10 mouse cellular contexts compared by ENCODE assay signal in the genomic region with DNA sequence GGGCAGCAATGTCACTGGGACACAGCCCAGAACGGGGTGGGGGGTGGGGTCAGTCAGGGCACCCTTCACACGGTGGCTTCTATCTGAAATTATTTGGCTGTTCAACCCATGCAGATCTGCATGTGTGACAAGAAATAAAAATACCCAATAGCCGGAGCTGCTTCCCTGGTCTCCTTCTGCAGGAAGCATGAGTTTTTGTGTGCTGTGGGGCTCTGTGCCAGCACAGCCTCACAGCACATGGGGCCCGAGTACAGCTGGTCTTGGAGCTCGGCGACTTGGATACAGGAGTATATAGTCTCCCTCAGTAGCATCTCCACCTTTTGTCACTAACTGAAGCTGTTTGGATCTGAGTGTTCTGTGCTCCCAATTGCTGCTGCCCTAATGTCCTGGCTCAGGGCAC.
A peak's percentile ranks its signal among the peaks of the same experiment; 100 is the strongest.
DNase-seq lines count a peak whose midpoint lies in the region; ATAC-seq and TF ChIP-seq lines count a peak whose summit lies in the region.
"Had no signal": no experiment of that assay in that cellular context is flagged by ENCODE, and none has a peak within 500 bp of the region (broad histone marks: within the 10 kb centered on the region; RNA-seq: fewer than 3 reads in every experiment).

No protein-coding gene starts in this region.

- H3K4me3 ChIP-seq in lung, embryonic 14.5 days (ENCODE audit: low read depth, low read length) = no peak overlapping the region
- no peak overlapping the region for H3K4me3 ChIP-seq in cortical plate, adult 2 months (ENCODE audit: insufficient read depth, low read length)
- H3K4me3 ChIP-seq in intestine, embryonic 16.5 days (ENCODE audit: low read length) = no peak overlapping the region
- H3K4me3 ChIP-seq in neural tube, embryonic 15.5 days (replicated peaks) = no peak overlapping the region
- H3K4me3 ChIP-seq: limb, embryonic 15.5 days had no signal

- H3K27me3 ChIP-seq in lung, embryonic 14.5 days (ENCODE audit: insufficient read depth, low read length) = no peaks in the 10 kb centered on the region
- H3K27me3 ChIP-seq in intestine, embryonic 16.5 days (replicated peaks; ENCODE audit: control insufficient read depth, insufficient read depth, low read length) = no peaks in the 10 kb centered on the region
- H3K27me3 ChIP-seq in neural tube, embryonic 15.5 days (replicated peaks) = no peaks in the 10 kb centered on the region
- H3K27me3 ChIP-seq: limb, embryonic 15.5 days had no signal

- no peak for ATAC-seq in lung, embryonic 14.5 days (ENCODE audit: insufficient read depth)
- ATAC-seq in intestine, embryonic 16.5 days = no peak
- ATAC-seq in neural tube, embryonic 15.5 days (ENCODE audit: low FRiP score) = no peak

- no peaks in the 10 kb centered on the region for H3K9me3 ChIP-seq in lung, embryonic 14.5 days (ENCODE audit: low read depth, low read length)
- no peaks in the 10 kb centered on the region for H3K9me3 ChIP-seq in intestine, embryonic 16.5 days (ENCODE audit: control insufficient read depth, low read length)
- H3K9me3 ChIP-seq in neural tube, embryonic 15.5 days (replicated peaks) = no peaks in the 10 kb centered on the region
- H3K9me3 ChIP-seq: limb, embryonic 15.5 days had no signal

- TF ChIP-seq POLR2A in cortical plate, adult 2 months (IDR thresholded peaks at IDR 0.05; ENCODE audit: extremely low read depth, insufficient read depth, low read length) = no peak

- H3K4me1 ChIP-seq in lung, embryonic 14.5 days (ENCODE audit: insufficient read depth) = no peaks in the 10 kb centered on the region
- peaks cover 12% of the 10 kb centered on the region for H3K4me1 ChIP-seq in cortical plate, adult 2 months (ENCODE audit: control insufficient read depth, insufficient read depth, low read length)
- no peaks in the 10 kb centered on the region for H3K4me1 ChIP-seq in intestine, embryonic 16.5 days (ENCODE audit: control insufficient read depth, insufficient read depth, low read length)
- no peaks in the 10 kb centered on the region for H3K4me1 ChIP-seq in neural tube, embryonic 15.5 days

- peak; percentile 18 for DNase-seq in adrenal gland, postnatal 10 days
- DNase-seq in adrenal gland, adult 2 months = no peak
- DNase-seq in lung, embryonic 14.5 days = peak; percentile 35
- no peak for DNase-seq in lung, postnatal 36 days
- peak; percentile 61 for DNase-seq in right cerebral cortex, postnatal 25 days
- DNase-seq: gastrocnemius, postnatal 14 days had no signal

- no peaks in the 10 kb centered on the region for H3K36me3 ChIP-seq in lung, embryonic 14.5 days (ENCODE audit: insufficient read depth)
- H3K36me3 ChIP-seq in intestine, embryonic 16.5 days (ENCODE audit: control insufficient read depth, insufficient read depth, low read length) = no peaks in the 10 kb centered on the region
- no peaks in the 10 kb centered on the region for H3K36me3 ChIP-seq in neural tube, embryonic 15.5 days
- H3K36me3 ChIP-seq: limb, embryonic 15.5 days had no signal

- H3K9ac ChIP-seq in lung, embryonic 14.5 days = no peak overlapping the region
- no peak overlapping the region for H3K9ac ChIP-seq in intestine, embryonic 16.5 days (ENCODE audit: low read depth, low read length)
- no peak overlapping the region for H3K9ac ChIP-seq in neural tube, embryonic 15.5 days (replicated peaks)
- H3K9ac ChIP-seq: limb, embryonic 15.5 days had no signal

- 40% methylated on average over 6 of the region's 6 CpGs for WGBS in lung, embryonic 14.5 days
- WGBS in intestine, embryonic 16.5 days = 50% methylated on average over 6 of the region's 6 CpGs
- 59% methylated on average over 6 of the region's 6 CpGs for WGBS in neural tube, embryonic 15.5 days

- no peak for TF ChIP-seq CTCF in lung, embryonic 14.5 days (IDR thresholded peaks at IDR 0.05; ENCODE audit: low read depth)
- TF ChIP-seq CTCF in cortical plate, adult 2 months (IDR thresholded peaks at IDR 0.05; ENCODE audit: extremely low read depth, insufficient read depth, low read length) = no peak

- H3K4me2 ChIP-seq in lung, embryonic 14.5 days = no peak overlapping the region
- H3K4me2 ChIP-seq in intestine, embryonic 16.5 days (ENCODE audit: low read depth, low read length) = no peak overlapping the region
- H3K4me2 ChIP-seq in neural tube, embryonic 15.5 days = no peak overlapping the region
- H3K4me2 ChIP-seq: limb, embryonic 15.5 days had no signal

- no peak overlapping the region for H3K27ac ChIP-seq in lung, embryonic 14.5 days (ENCODE audit: low read depth)
- peak overlapping the region; percentile 80 for H3K27ac ChIP-seq in cortical plate, adult 2 months (ENCODE audit: insufficient read depth, low read length)
- no peak overlapping the region for H3K27ac ChIP-seq in intestine, embryonic 16.5 days (ENCODE audit: low read length)
- no peak overlapping the region for H3K27ac ChIP-seq in neural tube, embryonic 15.5 days (replicated peaks)
- H3K27ac ChIP-seq: limb, embryonic 15.5 days had no signal

Comparison
In these comparisons a context has a peak if more than half of its experiments do, and no peak if none do; other contexts are left out.
1. DNase-seq: peak in adrenal gland, postnatal 10 days (single experiment), lung, embryonic 14.5 days (single experiment) and right cerebral cortex, postnatal 25 days (single experiment); none in adrenal gland, adult 2 months (single experiment) and lung, postnatal 36 days (single experiment).